Mouse (Mus musculus): ENCODE measurements at regions not wholly inside any gene's neighbourhood (a gene's known extent, or its start where the extent isn't known, plus 50 kb on each side); places are given as distances from the start of the nearest gene placed in this dataset.

DNA sequence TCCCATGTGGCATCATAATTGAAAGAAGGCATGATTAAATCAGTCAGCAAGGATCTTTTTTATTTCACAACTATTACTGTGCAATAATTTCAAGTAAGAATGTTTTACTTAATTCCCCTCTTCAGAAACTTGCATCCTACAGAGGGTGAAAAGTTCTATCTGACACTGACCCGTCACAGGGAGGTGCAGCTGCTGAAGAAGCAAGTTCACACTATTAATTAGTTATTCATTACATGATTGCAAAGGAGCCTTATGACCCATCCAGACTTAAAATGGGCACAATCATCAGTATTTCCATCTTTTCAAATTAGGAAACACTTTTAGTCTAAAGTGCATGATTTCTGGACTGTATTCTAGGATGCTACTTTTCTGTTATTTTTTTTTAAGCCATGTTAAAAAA lies 100.0 kb upstream of the Nox4 start:
- WGBS: 65% methylated on average over 1 of the region's 1 CpGs

DNA sequence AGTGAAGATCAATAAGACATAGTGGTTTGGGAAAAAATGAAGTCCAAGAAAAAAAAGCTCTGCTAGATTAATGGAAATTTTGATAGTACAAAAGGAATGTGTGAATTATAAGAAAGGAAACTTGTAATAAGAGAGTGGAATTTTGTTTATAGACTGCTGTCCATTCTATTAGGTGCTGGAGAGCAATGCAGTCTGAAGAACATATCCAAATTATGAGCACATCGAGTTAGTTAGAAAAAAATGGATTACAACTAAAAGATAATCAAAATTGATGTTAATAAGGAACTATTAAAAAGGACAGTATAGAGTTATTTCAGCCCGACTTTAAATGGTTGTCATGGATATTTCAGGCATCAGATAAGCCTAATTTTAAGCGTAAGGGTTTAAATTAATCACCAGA lies 98.2 kb upstream of the Nox4 start:
- DNase-seq: no peak
- H3K4me3 ChIP-seq (replicated peaks; ENCODE audit: insufficient read depth, low read depth, low read length): no peak overlapping the region
- no peaks in the 10 kb centered on the region for H3K4me1 ChIP-seq (ENCODE audit: control insufficient read depth, insufficient read depth, low read length)
- 72% methylated on average over 3 of the region's 3 CpGs for WGBS
- H3K27me3 ChIP-seq (ENCODE audit: control insufficient read depth, insufficient read depth, low read length): no peaks in the 10 kb centered on the region
- TF ChIP-seq CTCF (IDR thresholded peaks at IDR 0.05; ENCODE audit: borderline replicate concordance, insufficient read depth, low read depth, low read length) (no peak), POLR2A (IDR thresholded peaks at IDR 0.05; ENCODE audit: borderline replicate concordance, insufficient read depth, low read length) (no peak)
- no peak overlapping the region for H3K27ac ChIP-seq (ENCODE audit: insufficient read depth, low read length)

More for the DNA sequence above, 100.0 kb upstream of the Nox4 start:
- Histone ChIP-seq H3K27me3 (ENCODE audit: control insufficient read depth, insufficient read depth, low read length) (no peaks in the 10 kb centered on the region), H3K4me3 (replicated peaks; ENCODE audit: insufficient read depth, low read depth, low read length) (no peak overlapping the region), H3K4me1 (ENCODE audit: control insufficient read depth, insufficient read depth, low read length) (no peaks in the 10 kb centered on the region), H3K27ac (ENCODE audit: insufficient read depth, low read length) (no peak overlapping the region)
- TF ChIP-seq CTCF (IDR thresholded peaks at IDR 0.05; ENCODE audit: borderline replicate concordance, insufficient read depth, low read depth, low read length): no peak
- no peak for TF ChIP-seq POLR2A (IDR thresholded peaks at IDR 0.05; ENCODE audit: borderline replicate concordance, insufficient read depth, low read length)
- no peak for DNase-seq

DNA sequence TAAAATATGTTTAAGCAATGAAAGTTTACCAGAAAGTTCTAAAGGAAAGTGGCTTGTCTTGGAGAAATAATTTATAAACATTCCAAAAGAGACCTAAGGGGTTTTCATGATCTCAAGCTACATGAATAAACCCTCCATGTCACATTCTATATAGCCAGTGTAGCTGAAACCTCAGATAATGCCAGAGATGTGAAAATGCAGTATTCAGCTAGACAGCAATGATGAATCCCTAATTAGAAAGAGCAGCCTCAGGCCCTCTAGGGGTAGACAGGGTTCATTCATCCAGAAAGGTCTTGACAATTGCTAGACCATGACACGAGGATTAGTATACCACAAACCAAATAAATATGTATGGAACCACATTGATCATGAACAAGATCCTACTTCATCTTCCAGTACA lies 97.2 kb upstream of the Nox4 start:
- TF ChIP-seq CTCF (IDR thresholded peaks at IDR 0.05; ENCODE audit: borderline replicate concordance, insufficient read depth, low read depth, low read length): no peak
- DNase-seq: no peak
- no peaks in the 10 kb centered on the region for H3K4me1 ChIP-seq (ENCODE audit: control insufficient read depth, insufficient read depth, low read length)
- no peak overlapping the region for H3K27ac ChIP-seq (ENCODE audit: insufficient read depth, low read length)
- H3K4me3 ChIP-seq (replicated peaks; ENCODE audit: insufficient read depth, low read depth, low read length): no peak overlapping the region
- H3K27me3 ChIP-seq (ENCODE audit: control insufficient read depth, insufficient read depth, low read length): no peaks in the 10 kb centered on the region
- WGBS: 15% methylated on average over 1 of the region's 1 CpGs

DNA sequence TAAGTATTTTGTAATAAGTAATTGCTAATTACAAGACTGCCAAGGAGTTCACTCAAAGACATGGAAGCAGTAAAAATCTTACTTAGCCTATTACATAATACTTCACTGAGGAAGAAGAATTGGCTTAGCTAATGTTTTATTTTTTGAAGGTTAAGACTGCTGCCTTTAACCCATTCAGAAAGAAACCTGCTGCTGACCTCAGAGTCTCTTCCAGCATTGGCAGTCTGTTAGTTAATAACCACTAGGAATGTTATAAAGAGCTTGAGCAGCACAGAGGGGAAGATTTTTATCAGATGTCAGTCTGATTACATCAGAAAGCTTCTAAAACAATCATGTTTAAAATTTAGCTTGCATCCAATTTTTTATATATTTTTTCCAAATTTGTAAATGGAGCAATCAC lies 94.9 kb upstream of the Nox4 start:
- TF ChIP-seq POLR2A (IDR thresholded peaks at IDR 0.05; ENCODE audit: borderline replicate concordance, insufficient read depth, low read length) (no peak), CTCF (IDR thresholded peaks at IDR 0.05; ENCODE audit: borderline replicate concordance, insufficient read depth, low read depth, low read length) (no peak)
- no peak overlapping the region for H3K27ac ChIP-seq (ENCODE audit: insufficient read depth, low read length)
- DNase-seq: no peak
- no peaks in the 10 kb centered on the region for H3K4me1 ChIP-seq (ENCODE audit: control insufficient read depth, insufficient read depth, low read length)
- no peaks in the 10 kb centered on the region for H3K27me3 ChIP-seq (ENCODE audit: control insufficient read depth, insufficient read depth, low read length)
- no peak overlapping the region for H3K4me3 ChIP-seq (replicated peaks; ENCODE audit: insufficient read depth, low read depth, low read length)

DNA sequence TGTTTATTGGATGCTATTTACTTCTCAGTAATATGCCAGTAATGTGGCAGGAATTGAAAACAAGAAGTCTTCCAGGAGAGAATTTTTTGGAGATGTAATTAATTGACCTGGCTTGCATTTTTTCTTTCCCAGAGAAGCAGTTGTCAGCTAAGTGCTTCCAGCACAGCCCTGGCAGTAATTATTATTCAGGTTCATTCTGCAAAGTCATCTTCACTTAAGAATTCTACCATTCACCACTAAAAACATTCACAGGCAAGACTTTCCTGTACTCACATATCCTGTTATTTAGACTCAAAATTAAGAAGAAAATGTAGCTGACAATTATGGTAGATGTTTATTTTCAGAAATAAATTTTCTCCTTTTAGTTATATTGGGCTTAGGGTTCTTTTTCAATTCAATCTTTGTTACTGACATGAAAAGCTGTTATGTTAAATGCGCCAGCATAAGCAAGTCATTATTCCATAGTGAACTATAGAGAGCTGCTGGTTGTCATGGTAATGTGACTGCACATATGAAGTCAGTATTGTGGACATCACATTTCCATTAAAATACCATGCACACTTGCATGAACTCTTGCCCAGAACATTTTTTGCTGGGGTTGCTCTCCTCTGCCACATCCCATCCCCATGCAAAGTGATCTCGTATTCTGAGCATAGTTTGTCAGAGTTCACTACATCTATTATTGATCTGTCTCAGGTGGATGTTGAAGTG lies 59.3 kb upstream of the Nox4 start:
- H3K4me3 ChIP-seq (replicated peaks; ENCODE audit: insufficient read depth, low read depth, low read length): no peak overlapping the region
- no peaks in the 10 kb centered on the region for H3K4me1 ChIP-seq (ENCODE audit: control insufficient read depth, insufficient read depth, low read length)
- H3K27ac ChIP-seq (ENCODE audit: insufficient read depth, low read length): no peak overlapping the region
- TF ChIP-seq CTCF (IDR thresholded peaks at IDR 0.05; ENCODE audit: borderline replicate concordance, insufficient read depth, low read depth, low read length) (no peak), POLR2A (IDR thresholded peaks at IDR 0.05; ENCODE audit: borderline replicate concordance, insufficient read depth, low read length) (no peak)
- no peaks in the 10 kb centered on the region for H3K27me3 ChIP-seq (ENCODE audit: control insufficient read depth, insufficient read depth, low read length)
- no peak for DNase-seq
- WGBS: 26% methylated on average over 2 of the region's 2 CpGs

DNA sequence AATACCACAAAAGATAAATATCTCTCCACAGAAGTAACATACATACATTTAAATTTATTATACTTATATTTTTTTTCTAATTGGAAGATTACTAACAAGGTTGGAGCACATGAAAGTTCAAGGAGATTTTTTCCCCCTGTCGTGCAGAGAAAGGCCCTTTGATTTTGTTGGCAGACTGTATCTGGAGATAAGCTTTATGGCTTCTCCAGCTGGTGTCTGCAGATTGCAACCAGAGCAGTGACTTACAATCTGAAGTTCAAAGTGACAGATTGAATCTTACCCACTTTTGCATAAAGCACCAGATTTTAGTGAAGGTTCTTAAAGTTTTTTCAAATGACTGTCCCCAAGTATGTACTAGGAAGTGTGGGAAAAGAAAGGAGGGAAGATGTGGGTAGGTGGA lies 50.2 kb upstream of the Nox4 start:
- WGBS: 42% methylated on average over 1 of the region's 1 CpGs
- Histone ChIP-seq H3K27me3 (ENCODE audit: control insufficient read depth, insufficient read depth, low read length) (no peaks in the 10 kb centered on the region), H3K27ac (ENCODE audit: insufficient read depth, low read length) (no peak overlapping the region), H3K4me1 (ENCODE audit: control insufficient read depth, insufficient read depth, low read length) (no peaks in the 10 kb centered on the region), H3K4me3 (replicated peaks; ENCODE audit: insufficient read depth, low read depth, low read length) (no peak overlapping the region)
- no peak for TF ChIP-seq CTCF (IDR thresholded peaks at IDR 0.05; ENCODE audit: borderline replicate concordance, insufficient read depth, low read depth, low read length)
- no peak for DNase-seq
